Mouse (Mus musculus): ENCODE measurements around the gene Mybbp1a. TPM values are rescaled to one million over a fixed set of nuclear protein-coding genes. Genes with fewer than 3 reads are reported as not detected.

Gene Mybbp1a
- total RNA-seq, 2 experiments from 2014 or later: 71.8 to 90.1 TPM

Other genes with a start within 250 kb of the Mybbp1a start
- gene Gm43951, start 234.5 kb upstream of the Mybbp1a start, total RNA-seq (2021): under 1 TPM; 0.61 to 0.65 TPM
- gene 4933427D14Rik, start 233.9 kb upstream of the Mybbp1a start, total RNA-seq (2021): 1 to 10 TPM; 4.7 to 5.9 TPM
- gene Txndc17, start 233.8 kb upstream of the Mybbp1a start, total RNA-seq (2021): 10 to 100 TPM; 46.8 to 49.6 TPM
- gene Med31, start 225.8 kb upstream of the Mybbp1a start, total RNA-seq (2021): 10 to 100 TPM; 10.8 to 12.0 TPM
- under 1 TPM; 0.23 to 0.52 TPM for gene Slc13a5, start 174.1 kb upstream of the Mybbp1a start, total RNA-seq (2021)
- gene Xaf1, start 139.7 kb upstream of the Mybbp1a start, total RNA-seq (2021): 10 to 100 TPM; 10.0 to 10.8 TPM
- gene Fbxo39, start 126.9 kb upstream of the Mybbp1a start, total RNA-seq (2021): not detected
- gene Tekt1, start 78.9 kb upstream of the Mybbp1a start, total RNA-seq (2021): 1 to 10 TPM; 1.5 to 2.2 TPM
- gene Smtnl2, start 29.6 kb upstream of the Mybbp1a start, total RNA-seq (2021): 100 to 1,000 TPM; 160 to 187 TPM
- under 1 TPM; 0.23 to 0.32 TPM for gene Ggt6, start 5.8 kb upstream of the Mybbp1a start, total RNA-seq (2021)
- 10 to 100 TPM; 12.7 to 14.8 TPM for gene Spns2, start 48.5 kb downstream of the Mybbp1a start, total RNA-seq (2021)
- under 1 TPM; 0.16 to 0.17 TPM for gene Spns3, start 109.2 kb downstream of the Mybbp1a start, total RNA-seq (2021)
- gene Ube2g1, start 165.9 kb downstream of the Mybbp1a start, total RNA-seq (2021): 10 to 100 TPM; 36.0 to 46.5 TPM
- 10 to 100 TPM; 30.7 to 31.2 TPM for gene Ankfy1, start 248.7 kb downstream of the Mybbp1a start, total RNA-seq (2021)